23 mouse cellular contexts compared by ENCODE assay signal in the genomic region with DNA sequence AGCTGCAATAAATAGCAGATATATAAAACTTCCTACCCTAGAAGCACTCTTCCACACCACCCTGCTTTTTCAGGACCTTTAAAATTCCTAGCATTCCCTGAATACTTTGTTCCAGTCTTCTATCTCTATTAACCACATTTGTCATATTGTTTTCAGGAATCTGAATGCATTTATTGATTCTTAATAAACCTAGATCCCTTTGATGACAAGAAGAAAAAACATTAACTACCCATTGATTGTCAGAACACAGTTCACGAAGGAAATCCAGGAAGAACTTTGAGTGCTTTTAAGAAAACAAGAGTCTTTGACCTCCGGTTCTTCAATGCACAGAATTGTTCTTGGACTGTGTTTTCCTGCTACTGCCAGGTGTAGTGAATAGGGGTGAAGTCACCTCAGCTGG.
DNase-seq lines count a peak whose midpoint lies in the region; ATAC-seq lines count a peak whose summit lies in the region.
"Had no signal": no experiment of that assay in that cellular context is flagged by ENCODE, and none has a peak within 500 bp of the region (broad histone marks: within the 10 kb centered on the region; RNA-seq: fewer than 3 reads in every experiment).

No protein-coding gene starts in this region.

- H3K36me3 ChIP-seq in midbrain, embryonic 11.5 days (ENCODE audit: control insufficient read depth, insufficient read depth, low read length) = no peaks in the 10 kb centered on the region
- no peaks in the 10 kb centered on the region for H3K36me3 ChIP-seq in midbrain, embryonic 15.5 days (replicated peaks)
- no peaks in the 10 kb centered on the region for H3K36me3 ChIP-seq in hindbrain, embryonic 13.5 days
- H3K36me3 ChIP-seq: G1E had no signal

- no peak overlapping the region for H3K4me3 ChIP-seq in midbrain, embryonic 11.5 days (ENCODE audit: low read depth, low read length)
- H3K4me3 ChIP-seq in midbrain, embryonic 15.5 days = no peak overlapping the region
- no peak overlapping the region for H3K4me3 ChIP-seq in hindbrain, embryonic 13.5 days

- no peak overlapping the region for H3K27ac ChIP-seq in midbrain, embryonic 11.5 days (ENCODE audit: low read depth, low read length)
- H3K27ac ChIP-seq in midbrain, embryonic 15.5 days = no peak overlapping the region
- H3K27ac ChIP-seq in hindbrain, embryonic 13.5 days = no peak overlapping the region

- ATAC-seq in midbrain, embryonic 11.5 days (ENCODE audit: low FRiP score) = no peak
- ATAC-seq in midbrain, embryonic 15.5 days (replicated peaks) = no peak
- ATAC-seq in hindbrain, embryonic 13.5 days (ENCODE audit: low FRiP score) = no peak
- ATAC-seq: activated CD4-positive, CD25-positive, alpha-beta regulatory T cell, adult 4 months; CD4-positive, CD25-positive, alpha-beta regulatory T cell, adult 4 months; Patski had no signal

- H3K9me3 ChIP-seq in midbrain, embryonic 11.5 days (ENCODE audit: control insufficient read depth, low read length) = no peaks in the 10 kb centered on the region
- no peaks in the 10 kb centered on the region for H3K9me3 ChIP-seq in midbrain, embryonic 15.5 days
- H3K9me3 ChIP-seq in hindbrain, embryonic 13.5 days = no peaks in the 10 kb centered on the region
- H3K9me3 ChIP-seq: G1E had no signal

- no peak overlapping the region for H3K4me2 ChIP-seq in midbrain, embryonic 11.5 days
- no peak overlapping the region for H3K4me2 ChIP-seq in midbrain, embryonic 15.5 days
- H3K4me2 ChIP-seq in hindbrain, embryonic 13.5 days = no peak overlapping the region

- no peak overlapping the region for H3K9ac ChIP-seq in midbrain, embryonic 11.5 days (ENCODE audit: low read length)
- H3K9ac ChIP-seq in midbrain, embryonic 15.5 days = no peak overlapping the region
- H3K9ac ChIP-seq in hindbrain, embryonic 13.5 days = no peak overlapping the region

- DNase-seq in midbrain, embryonic 11.5 days (ENCODE audit: low spot score, missing footprints) = peak; percentile 54
- DNase-seq in Muller cell, postnatal 12 days (ENCODE audit: inconsistent ontology term) = peak; percentile 52
- DNase-seq in ZHBTc4 (ENCODE audit: low read depth, low spot score) = peak; percentile 1
- DNase-seq in thymus, postnatal 0 days (ENCODE audit: low spot score) = no peak
- DNase-seq: adrenal gland, adult 2 months; adrenal gland, adult 8-10 months; adrenal gland, postnatal 10 days; adrenal gland, postnatal 14 days; adrenal gland, postnatal 25 days; adrenal gland, postnatal 36 days; B cell, adult 2 months; cerebellum, adult 11 months; cerebellum, adult 11-12 months; cerebellum, adult 18-20 months; cerebellum, adult 2 months; cerebellum, adult 8-10 months had no signal

- H3K27me3 ChIP-seq in midbrain, embryonic 11.5 days (ENCODE audit: control insufficient read depth, insufficient read depth, low read length) = no peaks in the 10 kb centered on the region
- no peaks in the 10 kb centered on the region for H3K27me3 ChIP-seq in midbrain, embryonic 15.5 days (replicated peaks)
- H3K27me3 ChIP-seq in hindbrain, embryonic 13.5 days = no peaks in the 10 kb centered on the region
- H3K27me3 ChIP-seq: CH12.LX, Patski had no signal

- no peaks in the 10 kb centered on the region for H3K4me1 ChIP-seq in midbrain, embryonic 11.5 days (ENCODE audit: control insufficient read depth, insufficient read depth, low read length)
- H3K4me1 ChIP-seq in midbrain, embryonic 15.5 days = no peaks in the 10 kb centered on the region
- H3K4me1 ChIP-seq in hindbrain, embryonic 13.5 days (replicated peaks) = no peaks in the 10 kb centered on the region

- WGBS in midbrain, embryonic 11.5 days = 73% methylated on average over 2 of the region's 2 CpGs
- 67% methylated on average over 2 of the region's 2 CpGs for WGBS in midbrain, embryonic 15.5 days
- WGBS in hindbrain, embryonic 13.5 days = 76% methylated on average over 2 of the region's 2 CpGs
